Mouse (Mus musculus): ENCODE results near the gene Gm17657.
"Not testable (repeated sequence)": the region's sequence is repeated elsewhere in the genome, so short reads cannot be mapped to it uniquely, and the experiment has no call there.

Gene Gm17657

GRCm38 (mm10) chr17:29548494-29548893 lies 944 bp downstream of the Gm17657 start:
- DNase-seq (ENCODE audit: low read depth, low spot score): no peak

- no peak for DNase-seq (ENCODE audit: low read depth, low spot score)
Measured at GRCm38 (mm10) chr17:29545241-29545640, 4.2 kb downstream of the Gm17657 start.

GRCm38 (mm10) chr17:29544064-29544463 lies 5.4 kb downstream of the Gm17657 start:
- DNase-seq (ENCODE audit: low read depth, low spot score): no peak

- no peak for DNase-seq (ENCODE audit: low read depth, low spot score)
Measured at GRCm38 (mm10) chr17:29542831-29543690, 6.4 kb downstream of the Gm17657 start.

GRCm38 (mm10) chr17:29541419-29541818 lies 8.0 kb downstream of the Gm17657 start:
- no peak for DNase-seq (ENCODE audit: low read depth, low spot score)

GRCm38 (mm10) chr17:29540426-29540825 lies 9.0 kb downstream of the Gm17657 start:
- DNase-seq (ENCODE audit: low read depth, low spot score): no peak

DNA sequence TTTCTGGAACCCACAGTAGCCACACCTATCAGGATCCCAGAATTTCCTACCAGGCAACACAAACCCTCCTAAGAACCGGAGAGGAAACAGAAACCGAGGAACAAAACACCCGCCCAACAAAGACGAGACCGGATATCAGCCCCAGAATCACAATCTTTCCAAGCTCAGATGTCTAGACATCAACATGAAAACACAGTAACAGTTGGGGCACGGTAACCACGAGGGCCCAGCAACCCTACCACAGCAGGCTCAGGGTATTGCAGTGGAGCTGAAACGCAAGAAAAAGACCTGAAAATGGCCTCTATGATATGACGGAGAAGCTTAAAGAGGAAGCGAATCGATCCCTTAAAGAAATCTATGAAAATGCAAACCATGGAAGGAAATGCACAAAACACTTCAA lies 15.6 kb downstream of the Gm17657 start:
- no peak for DNase-seq (ENCODE audit: low read depth, low spot score)

DNA sequence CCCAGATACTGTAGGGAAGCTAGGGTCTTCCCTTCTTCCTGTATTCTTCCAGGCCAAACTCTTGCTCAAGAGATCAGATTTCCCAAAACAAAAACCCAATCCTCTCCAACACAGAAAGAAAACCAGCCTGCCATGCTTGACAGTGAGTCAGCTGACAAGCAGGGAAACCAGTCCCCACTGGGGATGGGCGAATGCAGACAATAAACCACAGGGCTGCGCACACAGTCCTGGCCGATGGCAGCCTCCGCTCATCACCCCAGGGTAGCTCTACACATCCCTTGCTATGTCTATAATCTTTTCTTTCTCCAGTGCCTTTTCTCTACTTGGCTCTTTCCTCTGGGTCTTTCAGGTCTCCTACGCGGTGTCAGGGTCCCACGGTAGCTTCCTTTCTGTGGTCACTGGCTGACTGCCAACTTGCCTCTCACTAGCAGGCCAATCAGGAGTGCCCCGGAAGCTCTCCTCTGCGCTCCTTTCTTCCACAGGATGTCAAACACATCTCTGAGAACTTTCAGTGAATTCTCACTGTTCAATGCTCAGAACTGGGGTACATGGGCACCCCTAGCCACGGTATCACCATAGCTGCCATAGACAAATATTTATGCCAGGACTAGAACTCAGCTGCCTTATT lies 17.6 kb downstream of the Gm17657 start:
- no peak for DNase-seq (ENCODE audit: low read depth, low spot score)

DNA sequence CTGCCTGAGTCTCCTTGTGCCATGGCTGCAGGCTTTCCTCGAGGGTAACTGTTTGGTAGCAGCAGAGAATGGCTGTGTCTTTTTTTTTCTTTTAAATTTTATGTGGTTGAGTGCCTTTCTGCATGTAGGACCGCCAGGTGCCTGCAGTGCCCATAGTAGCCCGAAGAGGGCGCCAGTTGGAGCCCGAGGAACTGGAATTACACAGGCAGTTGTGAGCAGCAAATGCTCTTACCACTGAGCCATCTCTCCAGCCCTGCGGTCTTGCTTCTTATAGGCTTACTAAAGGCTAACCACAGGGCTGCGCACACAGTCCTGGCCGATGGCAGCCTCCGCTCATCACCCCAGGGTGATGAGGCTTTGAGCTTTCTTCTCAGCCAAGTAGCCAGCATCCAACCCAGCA lies 18.2 kb downstream of the Gm17657 start:
- DNase-seq (ENCODE audit: low read depth, low spot score): peak; percentile 81

DNA sequence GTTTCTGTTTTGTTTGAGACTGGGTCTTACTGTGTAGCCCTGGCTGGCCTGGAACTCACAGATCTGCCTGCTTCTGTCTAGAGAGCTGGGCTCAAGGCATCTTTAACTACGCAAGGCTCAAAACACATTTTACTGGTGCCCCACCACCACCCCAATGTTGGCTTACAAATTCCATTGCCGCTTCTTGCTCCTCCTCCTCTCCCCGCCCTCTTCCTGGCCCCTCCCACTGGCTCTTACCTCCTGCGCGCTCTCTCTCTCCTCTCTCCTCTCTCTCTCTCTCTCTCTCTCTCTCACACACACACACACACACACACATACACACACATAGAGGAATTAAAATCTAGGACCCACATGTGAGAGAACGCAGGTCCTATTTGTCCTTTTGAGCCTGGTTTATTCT lies 18.9 kb downstream of the Gm17657 start:
- peak; percentile 67 for DNase-seq (ENCODE audit: low read depth, low spot score)

- DNase-seq (ENCODE audit: low read depth, low spot score): peak; percentile 54
Measured at GRCm38 (mm10) chr17:29528568-29529187, 20.8 kb downstream of the Gm17657 start.

DNA sequence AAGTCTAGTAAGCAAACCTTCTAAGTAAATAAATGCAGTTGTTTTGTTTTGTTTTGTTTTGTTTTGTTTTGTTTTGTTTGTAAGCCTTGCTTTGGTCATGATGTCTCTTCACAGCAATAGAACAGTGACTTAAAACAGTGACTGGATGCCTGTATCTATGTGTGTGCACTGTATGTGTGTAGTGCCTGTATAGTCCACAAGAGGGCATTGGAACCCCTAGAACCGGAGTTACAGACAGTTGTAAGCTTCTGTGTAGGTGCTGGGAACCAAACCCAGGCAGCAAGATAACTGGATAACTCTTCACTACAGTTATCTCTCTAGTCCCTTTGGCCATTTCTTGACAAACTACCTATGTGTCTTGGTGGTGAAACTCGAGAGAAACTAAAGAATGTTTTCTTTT lies 23.8 kb downstream of the Gm17657 start:
- DNase-seq (ENCODE audit: low read depth, low spot score): peak; percentile 67

DNA sequence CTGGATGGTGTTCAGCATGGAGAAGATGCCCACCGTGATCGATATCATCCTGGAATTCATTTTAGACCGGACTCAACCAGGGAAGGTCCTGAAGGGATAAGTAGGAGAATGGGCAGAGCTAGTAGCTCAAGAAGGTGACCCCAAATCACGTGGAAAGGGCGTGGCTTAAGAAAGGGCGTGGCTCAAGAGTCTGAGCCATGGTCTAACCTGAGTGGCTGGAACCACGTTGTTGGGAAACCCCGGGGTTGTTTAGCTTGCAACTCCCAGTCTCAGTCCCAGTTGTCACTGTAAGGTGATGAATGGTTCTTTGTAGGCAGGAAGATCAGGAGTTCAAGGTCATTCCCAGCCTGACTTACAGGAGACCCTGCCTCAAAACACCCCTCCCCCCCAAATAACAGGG lies 29.7 kb downstream of the Gm17657 start:
- peak; percentile 90 for DNase-seq (ENCODE audit: low read depth, low spot score)

- not testable (repeated sequence) for DNase-seq (ENCODE audit: low read depth, low spot score)
Measured at GRCm38 (mm10) chr17:29518665-29519064, 30.8 kb downstream of the Gm17657 start.

DNA sequence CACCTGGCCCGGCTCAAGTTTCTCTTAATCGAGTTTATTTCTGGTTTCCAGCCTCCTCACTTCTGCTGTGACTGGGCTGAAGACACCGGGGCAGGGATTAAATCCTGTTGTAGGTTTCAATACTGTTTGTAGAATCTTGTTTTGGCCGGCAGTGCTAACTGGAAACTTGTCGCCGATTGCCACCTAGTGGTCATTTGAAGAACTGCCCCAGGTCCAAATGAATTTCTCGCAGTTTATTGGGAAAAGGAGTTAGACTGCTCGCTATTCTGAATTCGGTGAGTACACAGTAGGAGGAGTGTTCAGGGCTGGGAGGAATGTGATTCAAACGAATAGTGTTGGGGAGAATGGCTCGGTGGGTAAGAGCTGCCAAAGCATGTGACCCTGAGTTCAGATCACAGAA lies 35.0 kb downstream of the Gm17657 start:
- DNase-seq (ENCODE audit: low read depth, low spot score): peak; percentile 84

- peak; percentile 83 for DNase-seq (ENCODE audit: low read depth, low spot score)
Measured at GRCm38 (mm10) chr17:29513044-29513730, 36.3 kb downstream of the Gm17657 start.

DNA sequence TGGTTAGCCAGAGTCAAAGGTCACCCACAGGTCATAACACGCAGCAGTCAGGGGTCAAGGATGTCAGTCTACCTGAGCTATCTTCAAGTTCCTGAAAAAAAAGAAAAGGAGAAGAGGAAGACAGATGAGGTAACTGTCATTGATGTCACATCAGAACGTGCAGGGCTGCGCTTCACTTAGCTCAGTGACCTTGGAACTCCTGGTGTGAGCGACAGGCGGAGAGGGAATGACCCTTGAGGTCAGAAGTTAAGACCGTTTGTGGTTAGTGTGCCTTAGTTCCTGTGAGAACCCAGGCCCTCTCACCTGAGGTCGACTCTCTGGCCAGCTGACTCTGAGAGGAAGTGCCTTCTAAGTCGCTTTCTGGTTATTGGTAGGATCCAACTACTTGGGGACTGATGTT lies 38.7 kb downstream of the Gm17657 start:
- no peak for DNase-seq (ENCODE audit: low read depth, low spot score)

GRCm38 (mm10) chr17:29508927-29509608 lies 40.4 kb downstream of the Gm17657 start:
- peak; percentile 56 for DNase-seq (ENCODE audit: low read depth, low spot score)

DNA sequence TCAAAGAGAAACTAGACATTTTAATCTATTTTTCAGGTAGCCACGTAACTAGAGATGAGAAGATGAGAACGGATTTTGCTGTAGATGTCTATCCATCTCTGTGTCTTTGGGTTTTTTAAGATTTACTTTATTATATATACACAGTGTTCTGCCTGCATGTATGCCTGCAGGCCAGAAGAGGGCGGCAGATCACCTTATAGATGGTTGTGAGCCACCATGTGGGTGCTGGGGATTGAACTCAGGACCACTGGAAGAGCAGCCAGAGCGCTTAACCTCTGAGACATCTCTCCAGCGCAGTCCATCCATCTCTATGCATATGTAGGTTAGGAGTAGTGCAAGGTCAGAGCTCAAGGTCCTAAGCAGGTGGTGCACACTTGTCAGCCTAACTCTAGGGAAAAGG lies 45.7 kb downstream of the Gm17657 start:
- peak; percentile 69 for DNase-seq (ENCODE audit: low read depth, low spot score)

DNA sequence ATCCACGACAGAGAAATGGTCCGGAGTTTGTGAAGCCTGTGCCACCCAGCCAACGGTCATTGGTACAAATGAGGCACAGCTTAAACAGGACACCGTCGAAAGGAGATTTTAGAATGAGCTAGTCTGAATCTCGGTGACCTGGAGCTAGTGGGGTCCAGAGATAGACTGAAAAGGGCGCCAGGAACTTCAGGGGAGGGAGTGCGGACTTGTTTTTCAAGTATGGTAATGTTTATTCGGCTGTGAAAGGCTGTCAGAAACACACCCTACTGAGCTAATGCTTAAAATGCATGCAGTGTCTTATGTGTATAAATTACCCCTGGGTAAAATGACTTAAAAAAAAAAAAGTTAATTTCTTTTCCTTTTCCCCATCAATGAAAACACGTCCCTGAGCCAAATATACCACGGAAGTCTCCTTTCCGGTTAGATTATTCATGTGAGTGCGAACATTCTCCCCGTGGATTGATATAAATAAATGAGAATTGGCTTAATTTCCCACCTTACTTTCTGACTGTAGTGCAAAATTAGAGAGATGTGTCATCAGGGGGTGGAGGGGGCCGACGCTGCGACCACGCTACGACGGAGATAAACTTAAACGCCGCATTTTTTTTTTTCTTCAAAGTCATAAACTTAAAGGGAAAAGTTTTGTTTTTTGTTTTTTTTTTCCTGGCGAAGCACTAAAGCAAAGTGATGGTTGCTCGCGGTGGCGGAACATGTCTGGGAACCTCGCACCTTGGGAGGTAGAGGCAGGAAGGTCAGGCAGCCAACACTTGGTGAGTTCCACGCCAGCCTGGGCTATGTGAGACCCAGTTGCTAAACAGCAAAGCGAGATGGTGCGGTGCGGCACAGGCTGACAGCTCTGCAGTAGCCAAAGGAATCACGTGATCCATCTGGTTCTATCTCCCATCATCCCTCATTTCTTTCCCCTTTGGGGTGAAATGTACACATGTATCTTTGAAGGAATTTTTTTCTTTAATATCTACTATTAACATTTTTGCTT lies 46.5 kb downstream of the Gm17657 start:
- DNase-seq (ENCODE audit: low read depth, low spot score): no peak
